Mouse (Mus musculus): ENCODE results near the gene Hist1h2af. TPM values are rescaled to one million over a fixed set of nuclear protein-coding genes. Genes with fewer than 3 reads are reported as not detected.

Hist1h2af gene
- polyA plus RNA-seq, 1 experiment from 2014 or later: 8.4 TPM

GRCm38 (mm10) chr13:23498653-23499052 lies 35.1 kb upstream of the Hist1h2af start:
- 0 out of 2 replicates have a peak, but pooled peaks cover 2% of the 10 kb centered on the region for H3K27me3 ChIP-seq (ENCODE audit: control insufficient read depth, insufficient read depth, low read length)
- peak overlapping the region; percentile 29 for H3K4me2 ChIP-seq (replicated peaks; ENCODE audit: low read depth, low read length)
- no peak overlapping the region for H3K9ac ChIP-seq (ENCODE audit: low read depth, low read length)
- ATAC-seq (ENCODE audit: low FRiP score): no peak
- H3K4me1 ChIP-seq (replicated peaks; ENCODE audit: control insufficient read depth, insufficient read depth, low read length): no peaks in the 10 kb centered on the region
- no peaks in the 10 kb centered on the region for H3K9me3 ChIP-seq (ENCODE audit: control insufficient read depth, low read length)
- peak overlapping the region; percentile 14 for H3K4me3 ChIP-seq (ENCODE audit: low read depth, low read length)
- DNase-seq (ENCODE audit: low spot score): no peak
- H3K27ac ChIP-seq (ENCODE audit: low read depth, low read length): no peak overlapping the region
- no peaks in the 10 kb centered on the region for H3K36me3 ChIP-seq (ENCODE audit: control insufficient read depth, insufficient read depth, low read length)
- WGBS: 5% methylated on average over 10 of the region's 10 CpGs

GRCm38 (mm10) chr13:23499943-23500342 lies 33.8 kb upstream of the Hist1h2af start:
- 0 out of 2 replicates have a peak, but pooled peaks cover 2% of the 10 kb centered on the region for H3K27me3 ChIP-seq (ENCODE audit: control insufficient read depth, insufficient read depth, low read length)
- no peaks in the 10 kb centered on the region for H3K9me3 ChIP-seq (ENCODE audit: control insufficient read depth, low read length)
- H3K27ac ChIP-seq (ENCODE audit: low read depth, low read length): no peak overlapping the region
- WGBS: 3% methylated on average over 7 of the region's 7 CpGs
- H3K4me1 ChIP-seq (replicated peaks; ENCODE audit: control insufficient read depth, insufficient read depth, low read length): no peaks in the 10 kb centered on the region
- DNase-seq (ENCODE audit: low spot score) (no peak), ATAC-seq (ENCODE audit: low FRiP score) (no peak)
- no peak overlapping the region for H3K4me2 ChIP-seq (replicated peaks; ENCODE audit: low read depth, low read length)
- no peaks in the 10 kb centered on the region for H3K36me3 ChIP-seq (ENCODE audit: control insufficient read depth, insufficient read depth, low read length)
- H3K4me3 ChIP-seq (ENCODE audit: low read depth, low read length): no peak overlapping the region
- no peak overlapping the region for H3K9ac ChIP-seq (ENCODE audit: low read depth, low read length)

DNA sequence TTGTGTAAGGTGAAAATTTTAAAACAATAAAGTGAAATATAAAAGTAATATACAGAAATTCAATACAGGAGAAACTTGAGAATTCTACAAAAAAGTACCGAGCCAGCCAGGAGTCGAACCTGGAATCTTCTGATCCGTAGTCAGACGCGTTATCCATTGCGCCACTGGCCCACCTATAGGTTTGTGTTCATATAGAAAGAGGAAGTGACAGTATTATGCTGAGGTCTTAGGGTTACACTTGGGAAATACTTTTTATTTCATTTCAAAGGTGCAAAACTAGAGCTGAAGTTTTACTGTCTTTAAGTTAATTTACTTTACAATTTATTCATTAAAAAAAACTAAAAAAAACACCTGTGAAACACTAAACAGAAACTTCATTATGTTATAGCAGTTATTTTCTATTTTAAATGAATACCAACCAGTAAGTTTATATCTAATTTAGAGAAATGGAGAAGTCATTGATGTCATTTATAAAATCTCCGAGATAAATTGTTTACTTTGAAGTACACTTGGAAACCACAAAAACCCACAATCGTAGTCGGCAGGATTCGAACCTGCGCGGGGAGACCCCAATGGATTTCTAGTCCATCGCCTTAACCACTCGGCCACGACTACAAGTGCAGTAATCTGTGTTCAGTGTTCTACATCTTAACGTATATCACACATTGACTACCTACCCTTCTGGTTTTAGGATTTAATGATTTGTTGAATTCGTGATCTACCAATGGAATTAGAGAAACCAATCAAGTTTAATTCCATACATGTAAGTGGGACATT lies 33.1 kb upstream of the Hist1h2af start:
- WGBS: 0% methylated on average over 17 of the region's 17 CpGs
- Histone ChIP-seq H3K4me2 (replicated peaks; ENCODE audit: low read depth, low read length) (no peak overlapping the region), H3K4me3 (ENCODE audit: low read depth, low read length) (no peak overlapping the region), H3K27ac (ENCODE audit: low read depth, low read length) (no peak overlapping the region), H3K9ac (ENCODE audit: low read depth, low read length) (no peak overlapping the region), H3K36me3 (ENCODE audit: control insufficient read depth, insufficient read depth, low read length) (no peaks in the 10 kb centered on the region), H3K27me3 (ENCODE audit: control insufficient read depth, insufficient read depth, low read length) (0 out of 2 replicates have a peak, but pooled peaks cover 2% of the 10 kb centered on the region), H3K4me1 (replicated peaks; ENCODE audit: control insufficient read depth, insufficient read depth, low read length) (no peaks in the 10 kb centered on the region), H3K9me3 (ENCODE audit: control insufficient read depth, low read length) (no peaks in the 10 kb centered on the region)
- ATAC-seq (ENCODE audit: low FRiP score) (peak; percentile 80), DNase-seq (ENCODE audit: low spot score) (peak; percentile 86)

DNA sequence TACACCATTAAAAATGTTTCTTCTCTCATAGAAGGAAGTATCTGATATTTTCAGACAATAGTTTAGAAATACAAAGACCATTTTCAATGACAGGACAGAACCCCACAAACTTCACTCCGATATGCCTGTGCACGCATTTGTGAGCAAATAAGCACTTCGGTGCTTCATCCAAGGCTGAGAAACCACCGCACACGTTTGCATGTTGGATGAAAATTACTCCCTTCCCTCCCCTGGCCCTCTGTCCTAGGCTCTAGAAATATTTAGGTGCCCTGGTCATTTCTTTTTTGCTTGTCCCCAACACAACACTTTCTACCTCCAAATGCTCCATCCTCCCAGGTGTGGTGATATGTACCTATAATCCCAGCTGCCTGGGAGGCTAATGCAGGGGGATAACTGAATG lies 32.2 kb upstream of the Hist1h2af start:
- peak overlapping the region; percentile 26 for H3K4me2 ChIP-seq (replicated peaks; ENCODE audit: low read depth, low read length)
- H3K9ac ChIP-seq (ENCODE audit: low read depth, low read length): no peak overlapping the region
- ATAC-seq (ENCODE audit: low FRiP score) (no peak), DNase-seq (ENCODE audit: low spot score) (no peak)
- 32% methylated on average over 5 of the region's 5 CpGs for WGBS
- no peak overlapping the region for H3K4me3 ChIP-seq (ENCODE audit: low read depth, low read length)
- no peaks in the 10 kb centered on the region for H3K4me1 ChIP-seq (replicated peaks; ENCODE audit: control insufficient read depth, insufficient read depth, low read length)
- H3K27ac ChIP-seq (ENCODE audit: low read depth, low read length): no peak overlapping the region
- 0 out of 2 replicates have a peak, but pooled peaks cover 2% of the 10 kb centered on the region for H3K27me3 ChIP-seq (ENCODE audit: control insufficient read depth, insufficient read depth, low read length)
- H3K9me3 ChIP-seq (ENCODE audit: control insufficient read depth, low read length): no peaks in the 10 kb centered on the region
- H3K36me3 ChIP-seq (ENCODE audit: control insufficient read depth, insufficient read depth, low read length): no peaks in the 10 kb centered on the region

- H3K27me3 ChIP-seq (ENCODE audit: control insufficient read depth, insufficient read depth, low read length): 0 out of 2 replicates have a peak, but pooled peaks cover 2% of the 10 kb centered on the region
- ATAC-seq (ENCODE audit: low FRiP score): no peak
- 31% methylated on average over 9 of the region's 9 CpGs for WGBS
Measured at GRCm38 (mm10) chr13:23502031-23502567, 31.6 kb upstream of the Hist1h2af start.

DNA sequence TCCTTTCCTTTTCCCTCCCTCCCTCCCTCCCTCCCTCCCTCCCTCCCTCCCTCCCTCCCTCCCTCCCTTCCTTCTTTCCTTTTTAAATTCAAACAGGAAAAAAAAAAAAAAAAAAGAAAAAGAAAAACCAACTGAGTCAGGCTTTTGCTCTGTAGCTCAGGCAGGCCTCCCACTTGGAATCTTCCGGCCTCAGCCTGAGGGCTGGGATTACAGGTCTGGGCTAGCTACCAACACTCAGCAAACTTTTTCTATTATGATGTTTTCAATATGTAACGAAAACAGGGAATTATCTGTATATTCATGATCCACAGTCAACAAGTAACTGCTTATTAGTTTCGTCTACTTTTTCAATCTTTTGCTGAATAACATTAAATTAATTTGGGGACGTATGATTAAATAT lies 30.8 kb upstream of the Hist1h2af start:
- 38% methylated on average over 4 of the region's 4 CpGs for WGBS
- no peak overlapping the region for H3K4me2 ChIP-seq (replicated peaks; ENCODE audit: low read depth, low read length)
- no peak overlapping the region for H3K27ac ChIP-seq (ENCODE audit: low read depth, low read length)
- H3K36me3 ChIP-seq (ENCODE audit: control insufficient read depth, insufficient read depth, low read length): no peaks in the 10 kb centered on the region
- DNase-seq (ENCODE audit: low spot score): no peak
- H3K4me3 ChIP-seq (ENCODE audit: low read depth, low read length): no peak overlapping the region
- 0 out of 2 replicates have a peak, but pooled peaks cover 2% of the 10 kb centered on the region for H3K27me3 ChIP-seq (ENCODE audit: control insufficient read depth, insufficient read depth, low read length)
- ATAC-seq (ENCODE audit: low FRiP score): no peak
- no peak overlapping the region for H3K9ac ChIP-seq (ENCODE audit: low read depth, low read length)
- H3K9me3 ChIP-seq (ENCODE audit: control insufficient read depth, low read length): no peaks in the 10 kb centered on the region
- no peaks in the 10 kb centered on the region for H3K4me1 ChIP-seq (replicated peaks; ENCODE audit: control insufficient read depth, insufficient read depth, low read length)

More at GRCm38 (mm10) chr13:23502031-23502567, 31.6 kb upstream of the Hist1h2af start:
- no peaks in the 10 kb centered on the region for H3K9me3 ChIP-seq (ENCODE audit: control insufficient read depth, low read length)
- no peaks in the 10 kb centered on the region for H3K4me1 ChIP-seq (replicated peaks; ENCODE audit: control insufficient read depth, insufficient read depth, low read length)
- H3K27ac ChIP-seq (ENCODE audit: low read depth, low read length): no peak overlapping the region
- H3K36me3 ChIP-seq (ENCODE audit: control insufficient read depth, insufficient read depth, low read length): no peaks in the 10 kb centered on the region
- no peak overlapping the region for H3K4me2 ChIP-seq (replicated peaks; ENCODE audit: low read depth, low read length)
- no peak overlapping the region for H3K4me3 ChIP-seq (ENCODE audit: low read depth, low read length)
- H3K9ac ChIP-seq (ENCODE audit: low read depth, low read length): no peak overlapping the region
- no peak for DNase-seq (ENCODE audit: low spot score)

GRCm38 (mm10) chr13:23503797-23504196 lies 29.9 kb upstream of the Hist1h2af start:
- peak; percentile 79 for DNase-seq (ENCODE audit: low spot score)
- H3K27ac ChIP-seq (ENCODE audit: low read depth, low read length): no peak overlapping the region
- no peaks in the 10 kb centered on the region for H3K36me3 ChIP-seq (ENCODE audit: control insufficient read depth, insufficient read depth, low read length)
- H3K9ac ChIP-seq (ENCODE audit: low read depth, low read length): no peak overlapping the region
- 0 out of 2 replicates have a peak, but pooled peaks cover under 1% of the 10 kb centered on the region for H3K27me3 ChIP-seq (ENCODE audit: control insufficient read depth, insufficient read depth, low read length)
- H3K9me3 ChIP-seq (ENCODE audit: control insufficient read depth, low read length): no peaks in the 10 kb centered on the region
- ATAC-seq (ENCODE audit: low FRiP score): peak; percentile 52; the same call in 1 of the 2 replicates
- no peak overlapping the region for H3K4me2 ChIP-seq (replicated peaks; ENCODE audit: low read depth, low read length)
- WGBS: under 1% methylated on average over 9 of the region's 9 CpGs
- H3K4me3 ChIP-seq (ENCODE audit: low read depth, low read length): no peak overlapping the region
- H3K4me1 ChIP-seq (replicated peaks; ENCODE audit: control insufficient read depth, insufficient read depth, low read length): no peaks in the 10 kb centered on the region

DNA sequence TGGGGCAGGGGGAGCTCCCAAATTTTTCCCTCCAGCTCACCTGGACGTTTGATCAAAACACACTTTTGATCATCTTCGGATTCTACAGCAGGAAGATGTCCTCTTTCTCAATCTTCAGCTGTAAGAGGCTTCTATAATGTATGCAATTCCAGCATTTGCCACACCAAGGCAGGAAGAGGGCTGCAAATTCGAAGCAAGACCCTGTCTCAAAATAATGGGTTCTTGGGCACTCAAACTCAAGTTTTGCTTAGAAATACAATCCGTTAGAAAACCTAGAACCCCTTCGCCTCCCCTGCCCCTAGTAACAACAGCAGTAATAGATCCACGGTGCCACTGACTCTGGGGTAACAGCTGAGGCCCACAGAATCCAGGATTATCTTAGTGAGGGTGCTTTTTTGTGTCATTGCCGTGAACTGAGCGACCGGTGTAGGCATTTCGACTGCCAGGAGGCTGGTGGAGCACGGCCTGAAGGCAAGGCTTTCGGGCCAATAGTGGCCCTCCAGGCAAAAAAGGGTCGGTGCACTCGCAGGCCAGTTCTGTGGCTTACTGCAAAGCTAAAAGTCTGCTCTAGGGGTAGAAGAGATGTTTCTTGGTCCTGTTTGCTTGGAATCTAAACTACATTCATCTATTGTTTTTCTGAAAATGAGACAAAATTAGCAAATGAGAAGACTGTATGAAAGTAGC lies 27.9 kb upstream of the Hist1h2af start:
- no peak for DNase-seq (ENCODE audit: low spot score)
- Histone ChIP-seq H3K4me2 (replicated peaks; ENCODE audit: low read depth, low read length) (peak overlapping the region; percentile 39), H3K27me3 (ENCODE audit: control insufficient read depth, insufficient read depth, low read length) (no peaks in the 10 kb centered on the region), H3K9ac (ENCODE audit: low read depth, low read length) (peak overlapping the region; percentile 32; the same call in 1 of the 2 replicates), H3K4me3 (ENCODE audit: low read depth, low read length) (peak overlapping the region; percentile 26), H3K4me1 (replicated peaks; ENCODE audit: control insufficient read depth, insufficient read depth, low read length) (no peaks in the 10 kb centered on the region), H3K9me3 (ENCODE audit: control insufficient read depth, low read length) (no peaks in the 10 kb centered on the region), H3K36me3 (ENCODE audit: control insufficient read depth, insufficient read depth, low read length) (no peaks in the 10 kb centered on the region), H3K27ac (ENCODE audit: low read depth, low read length) (no peak overlapping the region)
- WGBS: 4% methylated on average over 14 of the region's 14 CpGs
- no peak for ATAC-seq (ENCODE audit: low FRiP score)

All from hindbrain, embryonic 11.5 days (tissue).